Mouse (Mus musculus) embryo, embryonic 11.5 days (tissue): ENCODE data around the gene Gm4869.
"Not testable (repeated sequence)": the region's sequence is repeated elsewhere in the genome, so short reads cannot be mapped to it uniquely, and the experiment has no call there.

Experiments used
- DNase-seq: peaks from one replicate; pipeline ENCODE4 v3.0.0-alpha.2; 2012; ENCODE audit warnings: low read depth, low spot score

The Gm4869 gene

DNA sequence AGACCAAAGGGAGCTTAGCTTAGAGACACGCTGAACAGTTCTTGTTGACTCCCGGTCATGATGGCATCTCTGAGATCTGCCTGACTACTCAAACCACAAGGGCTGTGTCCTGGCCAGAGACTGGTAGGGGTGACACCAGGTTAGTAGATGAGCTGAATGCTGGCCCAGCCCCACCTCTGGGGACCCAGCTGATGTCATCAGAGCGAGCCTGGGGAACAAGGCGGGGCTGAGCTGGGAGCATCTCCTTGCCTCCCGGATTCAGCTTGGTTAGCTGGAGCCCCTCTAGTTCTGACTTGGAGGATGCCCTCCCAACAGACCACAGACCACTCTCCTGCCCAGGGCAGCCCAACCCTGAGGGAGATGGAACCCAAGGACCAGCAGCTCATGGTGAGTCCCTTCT, at the start of gene Gm4869:
Gene Gm4869, plus strand, starts transcription at position 301 of the 400 bp plus-strand sequence.
- no peak for DNase-seq

DNA sequence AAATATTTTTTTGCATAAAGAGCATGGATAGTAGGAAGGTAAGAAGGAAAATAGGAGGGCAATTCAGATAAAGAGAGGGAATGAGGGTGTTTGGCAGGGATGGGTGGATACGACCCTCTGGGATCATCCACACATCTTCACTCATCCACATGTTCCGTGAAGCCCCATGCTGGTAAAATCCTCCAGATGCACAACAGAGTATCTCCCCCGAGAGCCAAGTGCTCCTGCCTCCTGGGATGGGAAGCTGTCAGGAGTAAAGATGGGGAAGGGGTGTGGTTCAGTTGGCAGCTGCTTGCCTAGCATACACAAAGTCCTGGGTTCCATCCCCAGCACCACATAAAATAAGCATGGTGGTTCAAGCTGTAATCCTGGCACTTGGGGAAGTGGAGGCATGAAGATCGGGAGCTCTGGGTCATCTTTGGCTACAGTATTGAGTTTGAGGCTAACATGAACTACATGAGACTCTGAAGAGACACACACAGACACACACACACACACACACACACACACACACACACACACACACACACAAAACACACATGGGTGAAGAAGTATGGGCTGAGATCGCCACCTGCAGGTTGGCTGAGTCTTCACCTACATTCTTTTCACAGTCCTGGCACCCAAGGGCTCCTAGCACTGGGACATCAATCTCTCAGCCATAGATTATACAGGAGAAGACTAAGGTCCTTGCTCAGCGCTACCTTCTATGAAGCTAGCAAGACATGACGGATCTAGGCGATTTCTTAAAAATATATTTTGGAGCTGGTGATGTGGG, 49.1 kb upstream of the Gm4869 start:
- no peak for DNase-seq

DNA sequence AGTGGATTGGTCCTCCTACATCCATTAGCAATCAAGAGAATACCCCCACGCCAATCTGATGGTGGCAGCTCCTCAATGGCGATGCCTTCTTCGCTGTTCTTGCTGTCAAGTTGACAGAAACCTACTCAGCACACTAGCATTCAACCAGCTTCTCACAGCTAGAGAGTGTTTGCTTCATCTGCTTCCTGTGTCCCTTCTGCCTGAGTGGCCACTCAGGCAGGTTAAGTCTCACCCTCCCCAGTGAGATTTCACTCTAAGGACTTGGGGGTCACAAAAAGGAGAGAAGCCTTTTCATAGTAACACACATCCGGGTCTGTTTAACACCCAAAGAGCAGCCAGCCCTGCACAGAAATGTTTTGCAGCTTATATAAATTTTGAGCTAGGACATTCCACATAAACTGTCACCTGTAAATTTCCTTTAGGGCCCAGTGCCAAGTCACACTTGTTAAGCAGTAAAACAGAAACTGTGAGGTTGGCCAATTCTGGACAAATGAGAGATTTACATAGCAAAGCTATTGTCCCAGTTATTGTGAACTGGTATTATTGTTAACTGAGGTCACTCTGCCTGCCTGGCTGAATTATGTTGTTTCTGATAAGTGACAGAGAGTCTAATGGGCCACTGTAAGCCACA, 42.7 kb upstream of the Gm4869 start:
- DNase-seq: no peak

DNA sequence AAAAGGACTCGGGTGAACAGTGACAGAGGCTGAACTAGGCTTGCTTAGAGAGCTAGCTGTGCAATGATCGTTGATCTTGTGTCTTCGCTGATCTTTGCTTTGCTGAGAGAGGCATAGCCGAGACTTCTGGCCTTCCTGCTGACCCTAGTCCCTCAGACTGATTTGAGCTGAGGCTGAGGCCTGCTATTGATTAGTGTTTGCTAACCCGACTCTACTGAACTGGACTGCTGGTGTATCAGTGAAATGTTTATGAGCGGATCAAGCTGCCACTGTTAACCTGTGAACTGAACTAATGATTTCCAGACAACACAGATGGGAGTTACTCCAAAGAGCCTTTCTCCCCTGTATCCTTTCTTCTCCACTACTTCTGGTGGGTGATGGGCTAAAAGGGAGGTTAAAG, 40.3 kb upstream of the Gm4869 start:
- no peak for DNase-seq

DNA sequence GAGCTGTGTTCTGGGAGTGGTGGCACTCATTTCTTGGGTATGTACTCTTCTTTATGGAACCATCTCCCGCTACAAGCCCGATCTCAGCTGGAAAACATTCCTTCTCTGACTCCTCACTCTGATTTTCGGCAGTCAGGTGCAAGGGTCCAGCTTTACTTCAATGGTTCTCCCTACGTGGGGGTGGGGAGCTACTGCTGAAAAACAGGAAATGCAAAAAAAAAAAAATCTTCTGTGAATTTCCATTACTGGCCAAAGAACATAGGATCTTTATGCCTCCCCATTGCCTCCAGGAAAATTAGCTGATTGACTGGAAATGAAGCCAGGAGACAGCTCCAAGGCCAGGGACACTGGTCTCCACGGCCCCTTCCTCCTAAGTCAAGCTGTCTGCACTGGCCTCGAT, 38.8 kb upstream of the Gm4869 start:
- no peak for DNase-seq

DNA sequence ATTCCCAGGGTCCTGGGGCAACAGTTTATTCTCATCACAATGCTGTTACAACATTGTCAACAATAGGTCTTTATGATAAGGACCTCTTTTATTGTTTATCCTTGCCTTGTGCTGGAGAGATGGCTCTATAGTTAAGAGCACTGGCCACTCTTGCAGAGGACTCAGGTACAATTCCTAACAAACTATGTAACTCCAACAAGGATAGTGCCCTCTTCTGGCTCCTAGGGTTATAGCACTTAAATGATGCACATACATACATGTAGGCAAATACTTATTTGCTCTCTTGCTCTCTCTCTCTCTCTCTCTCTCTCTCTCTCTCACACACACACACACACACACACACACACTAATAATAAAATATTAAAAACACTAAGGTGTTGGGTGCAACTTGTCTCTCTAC, 36.6 kb upstream of the Gm4869 start:
- DNase-seq: no peak

DNA sequence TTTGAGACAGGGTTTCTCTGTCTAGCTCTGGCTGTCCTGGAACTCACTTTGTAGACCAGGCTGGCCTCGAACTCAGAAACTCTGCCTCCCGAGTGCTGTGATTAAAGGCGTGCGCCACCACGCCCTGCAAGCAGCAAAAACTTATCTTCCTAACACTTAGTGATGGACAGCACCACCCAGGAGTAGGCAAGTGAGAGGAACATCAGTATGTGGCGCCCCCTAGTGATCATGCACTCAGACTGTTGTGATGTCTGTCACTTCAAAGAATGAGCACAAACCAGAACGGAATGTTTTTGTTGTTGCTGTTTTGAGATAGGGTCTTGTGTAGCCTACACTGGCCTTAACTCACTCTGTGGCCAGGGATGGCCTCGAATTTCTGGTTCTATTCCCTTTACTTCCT, 34.1 kb upstream of the Gm4869 start:
- DNase-seq: peak; percentile 39

DNA sequence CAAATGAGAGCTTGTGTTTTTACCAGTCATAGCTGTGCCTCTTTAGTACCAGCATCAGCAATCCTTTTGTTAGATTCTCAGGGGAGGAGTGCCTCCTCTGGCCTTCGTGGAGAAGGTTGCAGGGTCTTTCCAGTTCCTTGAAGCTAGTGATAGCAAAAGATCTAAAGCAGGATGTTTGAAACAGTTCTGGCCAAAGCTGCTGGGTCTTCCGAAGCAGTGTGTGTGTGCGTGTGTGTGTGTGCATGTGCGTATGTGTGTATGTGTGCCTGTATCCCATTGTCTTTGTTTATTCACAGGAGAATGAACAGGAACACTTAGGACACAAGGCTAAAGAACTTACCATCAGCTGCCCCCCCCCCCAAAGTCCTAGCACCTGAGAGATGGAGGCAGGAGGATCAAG, 30.8 kb upstream of the Gm4869 start:
- no peak for DNase-seq

DNA sequence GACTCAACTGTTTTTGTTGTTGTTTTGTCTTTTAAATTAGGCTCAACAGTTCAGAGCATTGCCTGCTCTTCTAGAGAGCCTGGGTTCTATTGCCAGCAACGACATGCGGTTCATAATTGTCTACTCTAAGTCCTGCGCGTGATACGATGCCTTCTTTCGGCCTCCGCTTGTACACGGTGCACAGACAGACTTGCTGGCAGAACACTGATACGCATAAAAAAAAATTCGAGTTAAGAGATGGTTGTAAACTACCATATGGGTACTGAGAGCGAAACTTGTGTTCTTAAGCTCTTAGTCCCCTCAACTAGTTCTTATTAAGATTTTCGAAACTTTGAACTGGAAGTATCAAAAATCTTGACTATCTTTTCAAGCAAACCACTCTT, 27.3 kb upstream of the Gm4869 start:
- no peak for DNase-seq

DNA sequence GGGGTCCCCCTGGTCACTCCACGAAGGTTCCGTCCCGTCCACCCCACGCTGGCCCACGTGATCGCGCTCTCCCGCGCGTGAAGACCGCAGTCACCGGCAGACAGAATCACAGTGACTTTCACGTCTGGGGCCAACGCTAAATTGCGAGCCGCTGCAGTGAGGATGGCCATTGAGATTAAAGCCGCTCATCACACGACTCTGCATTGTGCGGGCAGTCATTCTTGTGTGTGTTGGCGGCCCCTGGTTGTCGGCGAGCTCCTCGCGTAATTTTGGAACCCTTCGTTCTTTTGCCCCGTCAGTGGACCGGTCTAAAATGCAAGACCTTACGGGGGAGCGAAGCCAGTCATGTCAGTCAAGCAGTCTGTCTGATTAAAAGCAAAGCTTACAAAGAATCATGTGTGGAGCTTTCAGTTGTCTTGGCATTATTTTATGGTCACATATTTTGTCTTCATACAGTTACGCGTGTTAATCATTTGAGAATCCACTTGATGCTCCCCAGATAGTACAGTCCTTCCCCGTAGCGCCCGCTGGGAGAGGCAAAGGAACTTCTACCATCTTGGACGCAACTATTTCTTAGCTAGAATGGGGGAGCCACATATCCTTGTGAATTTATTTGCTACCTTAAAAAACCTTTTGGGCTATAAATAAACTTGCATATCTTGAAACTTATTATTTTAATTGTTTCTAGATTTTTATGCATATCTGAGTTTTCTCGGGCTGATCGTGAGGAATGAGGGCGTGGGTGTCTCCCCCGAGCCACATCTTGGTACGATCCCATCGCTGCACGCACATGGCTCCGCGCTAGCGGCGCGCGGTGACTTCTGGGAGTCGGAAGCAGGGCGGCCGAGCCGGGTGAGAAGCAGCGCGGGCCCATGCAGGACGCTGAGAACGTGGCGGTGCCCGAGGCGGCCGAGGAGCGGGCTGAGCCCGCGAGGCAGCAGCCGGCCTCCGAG, 26.7 kb upstream of the Gm4869 start, which contains the start of gene Eif3b:
Gene Eif3b, plus strand, starts transcription at position 840 of the 953 bp plus-strand sequence.
- DNase-seq: peak; percentile 87

DNA sequence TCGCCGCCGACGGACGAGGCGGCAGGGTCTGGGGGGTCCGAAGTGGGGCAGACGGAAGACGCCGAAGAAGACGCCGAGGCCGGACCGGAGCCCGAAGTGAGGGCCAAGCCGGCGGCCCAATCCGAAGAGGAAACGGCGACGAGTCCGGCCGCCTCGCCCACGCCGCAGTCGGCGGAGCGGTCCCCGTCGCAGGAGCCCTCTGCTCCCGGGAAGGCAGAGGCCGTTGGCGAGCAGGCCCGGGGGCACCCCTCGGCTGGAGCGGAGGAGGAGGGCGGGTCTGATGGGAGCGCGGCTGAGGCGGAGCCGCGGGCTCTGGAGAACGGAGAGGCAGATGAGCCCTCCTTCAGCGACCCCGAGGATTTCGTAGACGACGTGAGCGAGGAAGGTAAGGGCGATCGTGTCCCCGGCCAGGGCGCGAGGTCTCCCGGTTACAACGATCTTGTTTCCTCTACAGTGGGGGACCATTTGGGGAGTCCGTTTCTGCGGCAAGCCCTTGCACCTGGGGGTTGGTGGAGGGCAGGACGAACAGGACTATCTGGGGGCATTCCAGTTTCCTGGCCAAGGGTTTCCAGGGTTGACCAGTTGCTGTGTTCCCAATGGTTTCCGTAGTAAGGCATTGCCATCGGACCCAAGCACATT, 25.9 kb upstream of the Gm4869 start:
- DNase-seq: no peak

DNA sequence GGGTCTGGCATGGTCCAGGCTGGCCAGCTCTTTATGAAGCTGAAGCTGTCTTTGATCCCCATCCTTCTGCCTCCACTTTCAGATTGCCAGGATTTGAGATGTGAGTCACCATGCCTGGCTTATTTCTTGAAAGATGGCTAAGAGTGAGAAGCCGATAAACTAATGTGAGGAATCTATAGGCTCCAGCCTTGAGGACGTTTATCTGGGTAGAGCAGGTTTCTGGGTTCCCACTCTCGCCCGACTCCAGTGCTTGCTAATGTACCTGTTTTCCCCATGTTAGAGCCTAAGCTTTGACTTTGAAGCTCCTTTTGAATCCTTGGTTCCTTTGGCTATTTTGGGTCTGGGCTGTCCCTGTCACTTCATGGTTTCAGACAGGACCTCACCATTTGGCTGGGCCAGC, 24.8 kb upstream of the Gm4869 start:
- DNase-seq: no peak

DNA sequence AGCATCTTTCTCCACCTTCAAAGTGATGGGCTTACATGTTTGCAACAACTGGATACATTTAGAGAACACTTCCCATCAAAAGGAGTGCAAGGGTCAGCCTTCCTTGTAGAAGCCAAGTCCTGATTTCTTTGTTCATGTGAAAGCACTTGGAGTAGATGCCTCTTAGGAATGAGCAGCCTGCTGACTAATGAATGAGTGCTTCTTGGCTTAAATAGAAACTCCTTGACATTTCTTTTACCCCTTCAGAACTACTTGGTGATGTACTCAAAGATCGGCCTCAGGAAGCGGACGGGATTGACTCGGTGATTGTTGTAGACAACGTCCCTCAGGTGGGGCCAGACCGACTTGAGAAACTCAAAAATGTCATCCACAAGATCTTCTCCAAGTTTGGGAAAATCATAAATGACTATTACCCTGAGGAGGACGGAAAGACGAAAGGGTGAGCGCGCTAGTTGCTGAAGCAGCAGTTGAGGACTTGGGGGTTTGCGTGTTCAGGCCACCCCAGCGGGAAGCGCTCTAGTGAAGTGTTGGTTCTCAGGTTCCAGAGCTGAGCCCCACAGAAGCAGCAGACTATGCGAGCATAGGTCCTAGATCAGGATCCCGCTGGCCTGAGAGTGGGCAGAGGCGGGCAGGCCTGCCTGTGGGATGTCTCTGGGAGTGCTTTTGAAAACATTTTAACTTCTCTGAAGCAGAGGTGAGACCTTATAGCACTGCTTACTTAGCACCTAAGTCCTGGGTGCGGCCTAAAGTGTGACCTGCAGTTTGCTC, 20.2 kb upstream of the Gm4869 start:
- DNase-seq: no peak

DNA sequence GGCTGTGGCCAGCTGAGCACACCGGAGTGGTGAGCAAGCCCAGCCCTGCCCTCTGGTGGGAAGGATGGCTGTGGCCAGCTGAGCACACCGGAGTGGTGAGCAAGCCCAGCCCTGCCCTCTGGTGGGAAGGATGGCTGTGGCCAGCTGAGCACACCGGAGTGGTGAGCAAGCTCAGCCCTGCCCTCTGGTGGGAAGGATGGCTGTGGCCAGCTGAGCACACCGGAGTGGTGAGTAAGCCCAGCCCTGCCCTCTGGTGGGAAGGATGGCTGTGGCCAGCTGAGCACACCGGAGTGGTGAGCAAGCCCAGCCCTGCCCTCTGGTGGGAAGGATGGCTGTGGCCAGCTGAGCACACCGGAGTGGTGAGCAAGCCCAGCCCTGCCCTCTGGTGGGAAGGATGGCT, 6.3 kb upstream of the Gm4869 start:
- not testable (repeated sequence) for DNase-seq

DNA sequence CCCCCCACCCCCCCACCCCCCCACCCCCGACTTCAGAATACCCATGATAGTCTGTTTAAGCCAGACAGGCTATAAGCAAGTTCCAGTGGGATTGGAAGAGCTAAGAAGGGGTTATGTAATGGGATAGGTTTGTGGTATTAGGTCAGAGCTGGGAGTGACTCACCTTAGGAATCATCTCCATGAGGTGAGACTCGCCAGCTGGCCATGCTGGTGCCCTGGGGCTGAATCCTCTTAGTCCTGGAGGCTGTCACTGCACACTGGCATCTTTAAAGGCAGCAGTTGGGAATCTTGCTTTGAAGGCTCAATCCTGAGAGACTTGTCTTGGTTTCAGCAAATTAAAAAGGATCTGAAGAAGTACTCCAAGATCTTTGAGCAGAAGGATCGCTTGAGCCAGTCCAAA, 4.0 kb upstream of the Gm4869 start:
- no peak for DNase-seq

DNA sequence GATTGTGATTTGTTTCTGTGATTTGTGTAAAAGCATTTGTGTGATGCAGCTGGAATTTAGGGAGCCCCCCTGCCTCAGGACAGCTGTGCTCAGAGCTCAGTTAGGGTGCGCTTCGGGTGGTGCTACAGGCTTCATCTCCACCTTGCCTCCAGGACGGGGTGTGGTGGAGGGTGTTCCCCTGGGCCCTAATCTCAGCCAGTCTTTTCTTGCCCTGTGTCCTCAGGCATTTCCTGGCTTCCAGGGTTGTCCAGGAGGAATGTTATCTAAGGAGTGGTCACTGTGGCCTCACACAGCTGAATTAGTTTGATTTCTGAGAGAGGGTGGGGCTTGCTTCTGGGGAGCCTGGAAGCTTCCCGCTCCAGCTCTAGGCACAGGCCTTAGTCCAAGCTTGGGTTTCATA, 1.4 kb upstream of the Gm4869 start:
- no peak for DNase-seq

DNA sequence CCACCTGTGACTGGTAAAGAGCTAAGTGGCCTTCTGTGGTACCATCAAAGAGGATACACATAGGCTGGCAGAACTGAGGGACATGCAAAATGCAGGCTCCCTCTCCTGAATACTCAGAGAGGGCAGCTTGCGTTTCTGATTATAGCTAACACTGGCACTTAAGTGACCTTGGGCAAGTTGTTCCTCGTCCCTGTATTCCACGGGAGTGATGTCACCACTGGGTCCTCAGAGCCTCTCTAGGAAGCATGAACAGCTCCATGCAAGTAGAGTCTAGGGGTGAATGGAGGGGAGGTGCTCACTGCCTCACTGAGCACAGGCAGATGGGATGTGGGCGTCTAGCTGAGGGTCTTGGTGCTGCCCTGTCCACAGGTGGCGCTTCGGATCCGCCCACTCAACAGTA, 609 bp downstream of the Gm4869 start:
- no peak for DNase-seq

DNA sequence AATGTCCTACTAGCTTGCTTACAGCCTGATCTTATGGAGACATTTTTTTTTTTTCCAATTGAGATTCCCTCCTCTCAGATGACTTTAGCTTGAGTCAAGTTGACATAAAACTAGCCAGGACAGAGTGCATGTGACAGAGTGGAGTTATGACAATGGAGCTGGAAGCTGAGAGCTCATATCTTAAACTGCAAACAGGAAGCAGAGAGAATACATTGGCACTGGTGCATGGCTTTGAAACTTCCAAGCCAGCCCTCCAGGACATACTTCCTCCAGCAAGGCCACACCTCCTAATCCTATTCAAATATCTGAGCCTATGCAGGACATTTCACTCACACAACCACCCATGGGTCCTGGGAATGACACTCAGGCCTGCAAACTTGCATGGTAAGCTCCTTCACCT, 9.0 kb downstream of the Gm4869 start:
- DNase-seq: no peak

DNA sequence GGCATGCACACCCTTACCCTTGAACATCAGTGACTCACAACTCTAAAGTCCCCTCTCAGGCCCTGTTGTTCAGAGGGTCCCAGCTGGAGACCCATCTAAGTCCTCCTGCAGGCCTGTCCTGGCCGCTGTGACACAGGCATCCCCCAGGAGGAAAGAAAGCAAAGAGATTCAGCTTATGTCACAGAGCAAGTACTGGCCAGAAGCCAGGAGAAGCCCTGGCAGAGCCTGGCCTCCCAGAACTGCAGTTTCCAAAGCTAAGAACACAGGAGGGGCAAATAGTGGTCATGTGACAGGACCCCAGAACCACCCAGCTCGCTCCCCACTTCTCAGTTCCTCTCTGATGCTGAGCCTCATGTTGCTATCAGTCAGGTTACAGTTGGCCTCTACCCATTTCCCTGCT, 10.0 kb downstream of the Gm4869 start:
- DNase-seq: no peak

DNA sequence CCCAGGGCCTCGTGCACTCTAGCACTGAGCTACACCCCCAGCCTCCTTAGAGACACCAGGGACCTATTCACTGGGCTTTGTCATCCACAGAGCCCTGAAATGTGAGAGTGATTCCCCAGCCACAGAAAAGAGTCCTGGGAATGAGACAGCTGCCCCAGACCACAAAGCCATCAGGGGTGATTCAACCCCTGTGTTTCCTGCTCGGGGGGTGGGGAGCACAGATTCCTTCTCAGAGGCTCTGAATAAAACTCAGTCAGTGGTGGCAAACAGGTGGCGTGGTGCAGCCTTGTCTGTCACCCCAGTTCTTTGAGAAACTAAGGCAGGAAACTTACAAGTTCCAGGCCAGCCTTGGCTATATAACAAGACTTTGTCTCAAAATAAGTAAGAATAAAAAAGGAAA, 16.0 kb downstream of the Gm4869 start:
- no peak for DNase-seq

DNA sequence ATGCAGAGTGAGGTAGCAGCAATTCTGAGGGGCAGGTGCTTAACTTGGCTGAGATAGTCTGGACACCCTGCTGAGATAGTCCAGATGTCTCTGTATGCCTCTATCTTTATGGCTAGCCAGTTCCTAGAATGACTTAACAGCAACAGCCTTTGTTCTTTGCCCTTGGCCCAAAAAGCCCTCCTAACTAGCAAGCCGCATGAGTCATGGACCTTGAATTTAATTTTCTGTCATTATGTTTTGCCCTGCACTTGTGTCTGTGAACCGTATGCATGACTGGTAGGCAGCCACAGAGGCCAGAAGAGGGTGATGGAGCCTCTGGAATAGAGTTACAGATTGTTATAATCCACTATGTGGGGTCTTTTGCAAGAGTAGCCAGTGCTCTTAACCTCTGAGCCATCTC, 17.7 kb downstream of the Gm4869 start:
- not testable (repeated sequence) for DNase-seq
